11 mouse cellular contexts compared by ENCODE assay signal in genomic region chr1:34123334-34123733, GRCm38 (mm10).
A peak's percentile ranks its signal among the peaks of the same experiment; 100 is the strongest.
DNase-seq lines count a peak whose midpoint lies in the region; ATAC-seq and TF ChIP-seq lines count a peak whose summit lies in the region.
"Had no signal": no experiment of that assay in that cellular context is flagged by ENCODE, and none has a peak within 500 bp of the region (broad histone marks: within the 10 kb centered on the region; RNA-seq: fewer than 3 reads in every experiment).

No protein-coding gene starts in this region.

- no peak; the same call in 1 of the 2 replicates for TF ChIP-seq EP300 in liver, embryonic 14.5 days (IDR thresholded peaks at IDR 0.05; ENCODE audit: low read depth)

- 68% methylated on average over 5 of the region's 5 CpGs for WGBS in liver, embryonic 14.5 days (ENCODE audit: insufficient replicate concordance)
- WGBS in liver, embryonic 12.5 days (ENCODE audit: insufficient replicate concordance), result 67% methylated on average over 5 of the region's 5 CpGs
- 64% methylated on average over 5 of the region's 5 CpGs for WGBS in heart, embryonic 15.5 days
- 33% methylated on average over 5 of the region's 5 CpGs for WGBS in kidney, embryonic 14.5 days
- WGBS in stomach, embryonic 15.5 days, result 53% methylated on average over 5 of the region's 5 CpGs
- WGBS in forebrain, embryonic 10.5 days, result 93% methylated on average over 5 of the region's 5 CpGs

- DNase-seq in liver, embryonic 14.5 days (ENCODE audit: low read depth in 3 of 3, low spot score in 3 of 3), result no peak
- DNase-seq in cerebellum, adult 8-10 months, result no peak
- DNase-seq in forebrain, embryonic 10.5 days (ENCODE audit: extremely low spot score, low spot score), result no peak
- DNase-seq: cerebellum, postnatal 14 days; right cerebral cortex, postnatal 4 days had no signal

- H3K27ac ChIP-seq in liver, embryonic 14.5 days, result no peak overlapping the region
- no peak overlapping the region for H3K27ac ChIP-seq in liver, embryonic 12.5 days
- peak overlapping the region; percentile 73 for H3K27ac ChIP-seq in heart, embryonic 15.5 days
- no peak overlapping the region for H3K27ac ChIP-seq in kidney, embryonic 14.5 days (ENCODE audit: low read depth, low read length)
- no peak overlapping the region for H3K27ac ChIP-seq in stomach, embryonic 15.5 days
- H3K27ac ChIP-seq in forebrain, embryonic 10.5 days, result no peak overlapping the region
- H3K27ac ChIP-seq: limb, embryonic 12.5 days; midbrain, embryonic 13.5 days had no signal

- peak; percentile 43; the same call in 1 of the 2 replicates for ATAC-seq in liver, embryonic 14.5 days (ENCODE audit: insufficient read depth)
- ATAC-seq in liver, embryonic 12.5 days, result no peak
- ATAC-seq in heart, embryonic 15.5 days (replicated peaks; ENCODE audit: insufficient number of reproducible peaks, insufficient read depth, low FRiP score, low read depth), result no peak
- ATAC-seq in kidney, embryonic 14.5 days (ENCODE audit: low FRiP score, low TSS enrichment), result peak; percentile 50; the same call in 1 of the 2 replicates
- ATAC-seq in stomach, embryonic 15.5 days (ENCODE audit: insufficient read depth, low FRiP score, low read depth), result no peak
- ATAC-seq: midbrain, embryonic 13.5 days had no signal

- no peaks in the 10 kb centered on the region for H3K9me3 ChIP-seq in liver, embryonic 14.5 days (ENCODE audit: control insufficient read depth, low read length)
- H3K9me3 ChIP-seq in liver, embryonic 12.5 days (replicated peaks), result no peaks in the 10 kb centered on the region
- no peaks in the 10 kb centered on the region for H3K9me3 ChIP-seq in heart, embryonic 15.5 days (replicated peaks)
- no peaks in the 10 kb centered on the region for H3K9me3 ChIP-seq in kidney, embryonic 14.5 days (ENCODE audit: control insufficient read depth, low read length)
- no peaks in the 10 kb centered on the region for H3K9me3 ChIP-seq in stomach, embryonic 15.5 days
- no peaks in the 10 kb centered on the region for H3K9me3 ChIP-seq in forebrain, embryonic 10.5 days
- H3K9me3 ChIP-seq: limb, embryonic 12.5 days; midbrain, embryonic 13.5 days had no signal

- no peak for TF ChIP-seq CTCF in liver, embryonic 14.5 days (IDR thresholded peaks at IDR 0.05; ENCODE audit: low read depth)

- H3K4me3 ChIP-seq in liver, embryonic 14.5 days (ENCODE audit: insufficient read depth in 1 of 2, low read depth in 2 of 2, low read length in 2 of 2), result no peak overlapping the region
- H3K4me3 ChIP-seq in liver, embryonic 12.5 days, result no peak overlapping the region
- no peak overlapping the region; the same call in 1 of the 2 replicates for H3K4me3 ChIP-seq in heart, embryonic 15.5 days
- no peak overlapping the region for H3K4me3 ChIP-seq in kidney, embryonic 14.5 days (ENCODE audit: low read length)
- no peak overlapping the region for H3K4me3 ChIP-seq in stomach, embryonic 15.5 days (replicated peaks)
- H3K4me3 ChIP-seq in forebrain, embryonic 10.5 days, result no peak overlapping the region
- H3K4me3 ChIP-seq: limb, embryonic 12.5 days; midbrain, embryonic 13.5 days had no signal

- H3K27me3 ChIP-seq in liver, embryonic 14.5 days (ENCODE audit: control insufficient read depth, insufficient read depth, low read length), result no peaks in the 10 kb centered on the region
- no peaks in the 10 kb centered on the region for H3K27me3 ChIP-seq in liver, embryonic 12.5 days (replicated peaks)
- no peaks in the 10 kb centered on the region for H3K27me3 ChIP-seq in heart, embryonic 15.5 days
- no peaks in the 10 kb centered on the region for H3K27me3 ChIP-seq in kidney, embryonic 14.5 days (ENCODE audit: control insufficient read depth, insufficient read depth, low read length)
- no peaks in the 10 kb centered on the region for H3K27me3 ChIP-seq in stomach, embryonic 15.5 days (replicated peaks)
- H3K27me3 ChIP-seq in forebrain, embryonic 10.5 days (ENCODE audit: poor library complexity, severe bottlenecking), result no peaks in the 10 kb centered on the region
- H3K27me3 ChIP-seq: limb, embryonic 12.5 days; midbrain, embryonic 13.5 days had no signal

- H3K9ac ChIP-seq in liver, embryonic 14.5 days (replicated peaks), result no peak overlapping the region
- no peak overlapping the region for H3K9ac ChIP-seq in liver, embryonic 12.5 days
- H3K9ac ChIP-seq in heart, embryonic 15.5 days, result no peak overlapping the region
- H3K9ac ChIP-seq in kidney, embryonic 14.5 days (ENCODE audit: low read depth, low read length), result no peak overlapping the region
- H3K9ac ChIP-seq in stomach, embryonic 15.5 days, result no peak overlapping the region
- H3K9ac ChIP-seq: limb, embryonic 12.5 days; midbrain, embryonic 13.5 days had no signal

- peaks cover 0 to 3% of the 10 kb centered on the region in 2 experiments; a peak in 2 of 4 replicates for H3K4me1 ChIP-seq in liver, embryonic 14.5 days (replicated peaks; ENCODE audit: control insufficient read depth in 2 of 2, insufficient read depth in 2 of 2, low read length in 1 of 2)
- no peaks in the 10 kb centered on the region for H3K4me1 ChIP-seq in liver, embryonic 12.5 days
- peaks cover 61% of the 10 kb centered on the region for H3K4me1 ChIP-seq in heart, embryonic 15.5 days (replicated peaks)
- peaks cover 26% of the 10 kb centered on the region for H3K4me1 ChIP-seq in kidney, embryonic 14.5 days (ENCODE audit: control insufficient read depth, insufficient read depth, low read length)
- H3K4me1 ChIP-seq in stomach, embryonic 15.5 days, result peaks cover 16% of the 10 kb centered on the region
- H3K4me1 ChIP-seq in forebrain, embryonic 10.5 days, result no peaks in the 10 kb centered on the region; the same call in 1 of the 2 replicates

- 0 out of 2 replicates have a peak overlapping the region, but pooled peaks have one; percentile 11 for H3K4me2 ChIP-seq in liver, embryonic 14.5 days (ENCODE audit: low read depth)
- no peak overlapping the region for H3K4me2 ChIP-seq in liver, embryonic 12.5 days
- peak overlapping the region; percentile 40 for H3K4me2 ChIP-seq in heart, embryonic 15.5 days
- H3K4me2 ChIP-seq in kidney, embryonic 14.5 days (replicated peaks; ENCODE audit: low read depth, low read length), result peak overlapping the region; percentile 17; the same call in 1 of the 2 replicates
- 0 out of 2 replicates have a peak overlapping the region, but pooled peaks have one; percentile 13 for H3K4me2 ChIP-seq in stomach, embryonic 15.5 days
- H3K4me2 ChIP-seq: limb, embryonic 12.5 days; midbrain, embryonic 13.5 days had no signal

- no peaks in the 10 kb centered on the region for H3K36me3 ChIP-seq in liver, embryonic 14.5 days (replicated peaks; ENCODE audit: control insufficient read depth, insufficient read depth, low read depth)
- H3K36me3 ChIP-seq in liver, embryonic 12.5 days, result no peaks in the 10 kb centered on the region
- H3K36me3 ChIP-seq in heart, embryonic 15.5 days, result no peaks in the 10 kb centered on the region
- no peaks in the 10 kb centered on the region for H3K36me3 ChIP-seq in kidney, embryonic 14.5 days (ENCODE audit: control insufficient read depth, insufficient read depth, low read length)
- no peaks in the 10 kb centered on the region for H3K36me3 ChIP-seq in stomach, embryonic 15.5 days
- H3K36me3 ChIP-seq in forebrain, embryonic 10.5 days (replicated peaks), result no peaks in the 10 kb centered on the region
- H3K36me3 ChIP-seq: midbrain, embryonic 13.5 days had no signal

Comparison
In these comparisons a context has a peak if more than half of its experiments do, and no peak if none do; other contexts are left out.
1. ATAC-seq: peak in liver, embryonic 14.5 days (single experiment) and kidney, embryonic 14.5 days (single experiment); none in liver, embryonic 12.5 days (single experiment), heart, embryonic 15.5 days (single experiment) and stomach, embryonic 15.5 days (single experiment).